Mouse (Mus musculus) cortical plate, adult 2 months (tissue): ENCODE results near the gene Zfp941.

Source experiments
- CTCF ChIP-seq: fragments of 200-500 bp; IDR thresholded peaks from 2 replicates; pipeline ENCODE4 v1.5.1; 2011; ENCODE audit warnings: mild to moderate bottlenecking, control low read depth, low read length; ENCODE audit not compliant: insufficient read depth; ENCODE audit errors: extremely low read depth
- POLR2A ChIP-seq: fragments of 200-500 bp; IDR thresholded peaks from 2 replicates; pipeline ENCODE4 v1.6.1; 2011; ENCODE audit warnings: mild to moderate bottlenecking, low read length, control low read depth; ENCODE audit not compliant: insufficient read depth; ENCODE audit errors: extremely low read depth

DNA sequence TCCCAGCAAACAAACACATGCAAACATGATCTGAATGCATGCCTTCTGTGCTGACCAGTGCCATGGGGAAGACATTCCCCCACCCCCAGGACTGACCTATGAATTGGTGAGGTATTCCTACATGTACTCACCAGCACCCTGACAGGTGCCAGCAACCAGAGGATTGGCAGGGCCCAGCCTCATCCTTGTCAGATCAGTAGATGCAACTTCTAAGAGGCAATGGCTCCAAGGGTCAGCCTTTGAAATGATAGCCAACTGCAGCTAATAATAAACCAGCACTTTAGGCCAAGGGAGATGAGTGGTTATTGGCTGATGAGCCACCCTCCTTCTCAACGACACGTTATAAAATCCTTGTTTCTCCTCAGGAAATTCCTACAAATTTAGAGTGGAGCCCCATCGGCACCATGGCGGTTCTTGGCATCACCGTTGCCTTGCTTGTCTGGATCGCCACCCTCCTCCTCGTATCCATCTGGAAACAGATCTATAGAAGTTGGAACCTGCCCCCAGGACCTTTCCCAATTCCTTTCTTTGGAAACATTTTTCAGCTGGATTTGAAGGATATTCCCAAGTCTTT is 58.4 kb downstream of the Zfp941 start, which contains the start of gene Cyp2e1:
- no peak for TF ChIP-seq CTCF
- no peak for TF ChIP-seq POLR2A
